Mouse (Mus musculus): Measurements from ENCODE around the gene Sik3.

Sik3 gene

GRCm38 (mm10) chr9:46198461-46198860 lies 185.8 kb downstream of the Sik3 start:
- no peak for DNase-seq

- no peak for DNase-seq
Observed at GRCm38 (mm10) chr9:46198936-46199335, 186.3 kb downstream of the Sik3 start.

GRCm38 (mm10) chr9:46199609-46200008 lies 187.0 kb downstream of the Sik3 start:
- DNase-seq, result no peak

GRCm38 (mm10) chr9:46206834-46207500 lies 194.3 kb downstream of the Sik3 start:
- no peak for DNase-seq

- no peak for DNase-seq
Observed at GRCm38 (mm10) chr9:46207501-46207869, 194.9 kb downstream of the Sik3 start.

- no peak for DNase-seq
Observed at GRCm38 (mm10) chr9:46208401-46208974, 195.9 kb downstream of the Sik3 start.

GRCm38 (mm10) chr9:46210473-46210872 lies 197.9 kb downstream of the Sik3 start:
- no peak for DNase-seq

GRCm38 (mm10) chr9:46214276-46214675 lies 201.7 kb downstream of the Sik3 start:
- DNase-seq, result no peak

GRCm38 (mm10) chr9:46214946-46215337 lies 202.3 kb downstream of the Sik3 start:
- DNase-seq, result no peak

GRCm38 (mm10) chr9:46215338-46216322 lies 203.0 kb downstream of the Sik3 start:
- DNase-seq, result no peak

GRCm38 (mm10) chr9:46216744-46217470 lies 204.3 kb downstream of the Sik3 start:
- no peak for DNase-seq

GRCm38 (mm10) chr9:46218176-46218575 lies 205.6 kb downstream of the Sik3 start:
- DNase-seq, result no peak

GRCm38 (mm10) chr9:46223090-46223489 lies 210.5 kb downstream of the Sik3 start:
- DNase-seq, result no peak

GRCm38 (mm10) chr9:46224101-46224500 lies 211.5 kb downstream of the Sik3 start:
- DNase-seq, result no peak

GRCm38 (mm10) chr9:46224945-46225660 lies 212.5 kb downstream of the Sik3 start:
- no peak for DNase-seq

- no peak for DNase-seq
Observed at GRCm38 (mm10) chr9:46227064-46227614, 214.5 kb downstream of the Sik3 start.

GRCm38 (mm10) chr9:46228491-46228890 lies 215.9 kb downstream of the Sik3 start, which contains the start of gene Apoa1:
TSS of gene Apoa1 (plus strand) at chr9:46228580.
- no peak for DNase-seq

- peak; percentile 88 for DNase-seq
Observed at GRCm38 (mm10) chr9:46229573-46230449, 217.2 kb downstream of the Sik3 start.

GRCm38 (mm10) chr9:46230450-46230975 lies 217.9 kb downstream of the Sik3 start:
- no peak for DNase-seq

- no peak for DNase-seq
Observed at GRCm38 (mm10) chr9:46235196-46235595, 222.6 kb downstream of the Sik3 start.

- DNase-seq, result no peak
Observed at GRCm38 (mm10) chr9:46235596-46235648, 222.8 kb downstream of the Sik3 start, which contains the start of gene Apoc3. TSS of gene Apoc3 (minus strand) at chr9:46235636.

Measured in right cerebral cortex, postnatal 25 days (tissue).